ENCODE assay signal across 9 mouse cellular contexts in genomic region chr13:95286989-95287388, GRCm38 (mm10). TPM values are rescaled to one million over a fixed set of nuclear protein-coding genes. Genes with fewer than 3 reads are reported as not detected.
DNase-seq lines count a peak whose midpoint lies in the region; ATAC-seq and TF ChIP-seq lines count a peak whose summit lies in the region.
"Had no signal": no experiment of that assay in that cellular context is flagged by ENCODE, and none has a peak within 500 bp of the region (broad histone marks: within the 10 kb centered on the region; RNA-seq: fewer than 3 reads in every experiment).

No protein-coding gene starts in this region.

- no peak overlapping the region for H3K9ac ChIP-seq in ES-Bruce4 (ENCODE audit: low read depth, poor library complexity, severe bottlenecking)
- H3K9ac ChIP-seq in heart, embryonic 13.5 days: no peak overlapping the region
- no peak overlapping the region for H3K9ac ChIP-seq in liver, postnatal 0 days (replicated peaks)
- H3K9ac ChIP-seq: limb, embryonic 15.5 days had no signal

- H3K4me3 ChIP-seq in ES-Bruce4 (ENCODE audit: low read depth, low read length): no peak overlapping the region
- H3K4me3 ChIP-seq in heart, embryonic 13.5 days: no peak overlapping the region
- no peak overlapping the region for H3K4me3 ChIP-seq in liver, postnatal 0 days (ENCODE audit: low read depth, low read length)
- H3K4me3 ChIP-seq: limb, embryonic 15.5 days had no signal

- WGBS in heart, embryonic 13.5 days: 4% methylated on average over 7 of the region's 7 CpGs
- WGBS in liver, postnatal 0 days (ENCODE audit: insufficient replicate concordance): 8% methylated on average over 7 of the region's 7 CpGs

- no peak for TF ChIP-seq EP300 in ES-Bruce4 (IDR thresholded peaks at IDR 0.05; ENCODE audit: insufficient read depth, low read depth, low read length)
- TF ChIP-seq EP300 in liver, postnatal 0 days (IDR thresholded peaks at IDR 0.05; ENCODE audit: low read depth): no peak

- H3K27me3 ChIP-seq in ES-Bruce4 (ENCODE audit: control insufficient read depth, insufficient read depth, low read length, poor library complexity, severe bottlenecking): no peaks in the 10 kb centered on the region; the same call in 1 of the 2 replicates
- H3K27me3 ChIP-seq in heart, embryonic 13.5 days (replicated peaks): no peaks in the 10 kb centered on the region
- H3K27me3 ChIP-seq in liver, postnatal 0 days (ENCODE audit: insufficient read depth, low read length): no peaks in the 10 kb centered on the region
- H3K27me3 ChIP-seq: limb, embryonic 15.5 days had no signal

- no peaks in the 10 kb centered on the region for H3K4me1 ChIP-seq in ES-Bruce4 (ENCODE audit: control insufficient read depth, insufficient read depth, low read length)
- H3K4me1 ChIP-seq in heart, embryonic 13.5 days: no peaks in the 10 kb centered on the region
- no peaks in the 10 kb centered on the region for H3K4me1 ChIP-seq in liver, postnatal 0 days (ENCODE audit: insufficient read depth)

- H3K36me3 ChIP-seq in ES-Bruce4 (ENCODE audit: control insufficient read depth, insufficient read depth, low read length, poor library complexity, severe bottlenecking): no peaks in the 10 kb centered on the region
- H3K36me3 ChIP-seq in heart, embryonic 13.5 days: no peaks in the 10 kb centered on the region
- H3K36me3 ChIP-seq in liver, postnatal 0 days (replicated peaks; ENCODE audit: insufficient read depth, low read length): no peaks in the 10 kb centered on the region
- H3K36me3 ChIP-seq: limb, embryonic 15.5 days had no signal

- no peak overlapping the region for H3K27ac ChIP-seq in ES-Bruce4 (ENCODE audit: insufficient read depth, low read length)
- no peak overlapping the region for H3K27ac ChIP-seq in heart, embryonic 13.5 days (replicated peaks)
- no peak overlapping the region for H3K27ac ChIP-seq in liver, postnatal 0 days (ENCODE audit: low read depth)
- H3K27ac ChIP-seq: limb, embryonic 15.5 days had no signal

- ATAC-seq in heart, embryonic 13.5 days (ENCODE audit: extremely low read depth, insufficient number of reproducible peaks, low FRiP score, low TSS enrichment): no peak
- ATAC-seq in liver, postnatal 0 days: no peak

- H3K4me2 ChIP-seq in heart, embryonic 13.5 days: 0 out of 2 replicates have a peak overlapping the region, but pooled peaks have one; percentile 13
- H3K4me2 ChIP-seq in liver, postnatal 0 days (ENCODE audit: low read depth, low read length): no peak overlapping the region
- H3K4me2 ChIP-seq: limb, embryonic 15.5 days had no signal

- H3K9me3 ChIP-seq in ES-Bruce4 (replicated peaks; ENCODE audit: control insufficient read depth, insufficient read depth, low read length, poor library complexity, severe bottlenecking): no peaks in the 10 kb centered on the region
- H3K9me3 ChIP-seq in heart, embryonic 13.5 days: no peaks in the 10 kb centered on the region
- no peaks in the 10 kb centered on the region for H3K9me3 ChIP-seq in liver, postnatal 0 days (ENCODE audit: low read length)
- H3K9me3 ChIP-seq: limb, embryonic 15.5 days had no signal

- peak; percentile 90 for DNase-seq in brain, adult 2 months (ENCODE audit: low read depth, low spot score)
- DNase-seq in fibroblast of lung, adult 2 months (ENCODE audit: low read depth): peak; percentile 57
- peak; percentile 88 for DNase-seq in kidney, postnatal 10 days
- DNase-seq in liver, postnatal 0 days: peak; percentile 62
- peak; percentile 65 for DNase-seq in ovary, postnatal 14 days (ENCODE audit: low spot score)
- peak; percentile 76 for DNase-seq in urinary bladder, postnatal 14 days (ENCODE audit: low spot score)

- TF ChIP-seq POLR2A in ES-Bruce4 (IDR thresholded peaks at IDR 0.05; ENCODE audit: insufficient read depth, low read length): no peak

- peak; percentile 88 for TF ChIP-seq CTCF in ES-Bruce4 (IDR thresholded peaks at IDR 0.05; ENCODE audit: low read depth, low read length)
- TF ChIP-seq CTCF in liver, postnatal 0 days (IDR thresholded peaks at IDR 0.05; ENCODE audit: low read depth): peak; percentile 84

RNA-seq across cellular contexts. Expression of gene Zbed3, which starts 36.4 kb away (rescaled TPM):
- polyA plus RNA-seq in ES-Bruce4 (2011; ENCODE audit: insufficient read depth, insufficient read length, low read depth, missing spikeins): 12.3 and 13.7 TPM in 2 replicates
- 53.4 and 55.7 TPM in 2 replicates for polyA plus RNA-seq in heart, embryonic 13.5 days (2015; fragmentation: Nextera tagmentation; extraction: Ambion mirVana)
- 5.7 and 6.7 TPM in 2 replicates for polyA plus RNA-seq in liver, postnatal 0 days (2015; fragmentation: Nextera tagmentation; extraction: Ambion mirVana)

RNA-seq across cellular contexts. Expression of gene Pde8b, which starts 36.9 kb away (rescaled TPM):
- 0.82 and 1.2 TPM in 2 replicates for polyA plus RNA-seq in ES-Bruce4 (2011; ENCODE audit: insufficient read depth, insufficient read length, low read depth, missing spikeins)
- 0.55 and 0.79 TPM in 2 replicates for polyA plus RNA-seq in heart, embryonic 13.5 days (2015; fragmentation: Nextera tagmentation; extraction: Ambion mirVana)
- polyA plus RNA-seq in liver, postnatal 0 days (2015; fragmentation: Nextera tagmentation; extraction: Ambion mirVana): 0.63 and 0.75 TPM in 2 replicates
